ENCODE assay signal across 26 mouse cellular contexts in genomic region chr10:86380626-86381025, GRCm38 (mm10).
A peak's percentile ranks its signal among the peaks of the same experiment; 100 is the strongest.
DNase-seq lines count a peak whose midpoint lies in the region; ATAC-seq and TF ChIP-seq lines count a peak whose summit lies in the region.
"Had no signal": no experiment of that assay in that cellular context is flagged by ENCODE, and none has a peak within 500 bp of the region (broad histone marks: within the 10 kb centered on the region; RNA-seq: fewer than 3 reads in every experiment).

No protein-coding gene starts in this region.

- intact Hi-C loops in heart, adult 2 months (cut with DNase I), result no loop called here

- no peak for TF ChIP-seq EP300 in heart, adult 2 months (IDR thresholded peaks at IDR 0.05; ENCODE audit: insufficient read depth, low read depth, low read length)

- no peak overlapping the region for H3K9ac ChIP-seq in heart, adult 2 months (ENCODE audit: low read depth, low read length)
- no peak overlapping the region for H3K9ac ChIP-seq in liver, embryonic 12.5 days
- H3K9ac ChIP-seq in liver, embryonic 11.5 days (ENCODE audit: low read depth, low read length), result no peak overlapping the region
- no peak overlapping the region for H3K9ac ChIP-seq in stomach, embryonic 15.5 days
- H3K9ac ChIP-seq: hindbrain, embryonic 12.5 days; liver, embryonic 13.5 days; lung, embryonic 14.5 days; midbrain, embryonic 15.5 days; neural tube, embryonic 12.5 days had no signal

- no peaks in the 10 kb centered on the region for H3K27me3 ChIP-seq in heart, adult 2 months (ENCODE audit: control insufficient read depth, insufficient read depth, low read length)
- no peaks in the 10 kb centered on the region; the same call in none of the 2 replicates for H3K27me3 ChIP-seq in liver, embryonic 12.5 days (replicated peaks)
- no peaks in the 10 kb centered on the region for H3K27me3 ChIP-seq in liver, embryonic 11.5 days (replicated peaks; ENCODE audit: control insufficient read depth, insufficient read depth, low read length)
- H3K27me3 ChIP-seq in stomach, embryonic 15.5 days (replicated peaks), result no peaks in the 10 kb centered on the region
- H3K27me3 ChIP-seq: CH12.LX; hindbrain, embryonic 12.5 days; midbrain, embryonic 15.5 days; neural tube, embryonic 12.5 days had no signal

- TF ChIP-seq CTCF in heart, adult 2 months (IDR thresholded peaks at IDR 0.05), result no peak

- peak; percentile 71 for DNase-seq in heart, adult 11 months
- DNase-seq in heart, adult 2 months, result no peak
- no peak for DNase-seq in liver, embryonic 11.5 days (ENCODE audit: low spot score)
- DNase-seq in brain, adult 2 months (ENCODE audit: low read depth, low spot score), result peak; percentile 31
- DNase-seq in urinary bladder, postnatal 25 days (ENCODE audit: low spot score), result no peak
- DNase-seq: adrenal gland, adult 8-10 months; B cell, adult 2 months; cerebellum, adult 18-20 months; cerebellum, postnatal 14 days; gastrocnemius, postnatal 10 days; left cerebral cortex, postnatal 4 days; liver, embryonic 13.5 days; lung, embryonic 14.5 days; right cerebral cortex, postnatal 14 days; spleen, adult 18-20 months had no signal

- no peak overlapping the region for H3K4me3 ChIP-seq in heart, adult 2 months
- no peak overlapping the region for H3K4me3 ChIP-seq in liver, embryonic 12.5 days
- no peak overlapping the region for H3K4me3 ChIP-seq in liver, embryonic 11.5 days (ENCODE audit: low read depth, low read length)
- no peak overlapping the region for H3K4me3 ChIP-seq in stomach, embryonic 15.5 days (replicated peaks)
- H3K4me3 ChIP-seq: forebrain, embryonic 10.5 days; hindbrain, embryonic 12.5 days; liver, embryonic 13.5 days; megakaryocyte, embryonic 14.5 days; midbrain, embryonic 15.5 days; neural tube, embryonic 12.5 days had no signal

- H3K4me2 ChIP-seq in liver, embryonic 12.5 days, result no peak overlapping the region
- no peak overlapping the region for H3K4me2 ChIP-seq in liver, embryonic 11.5 days
- H3K4me2 ChIP-seq in stomach, embryonic 15.5 days, result no peak overlapping the region
- H3K4me2 ChIP-seq: hindbrain, embryonic 12.5 days; liver, embryonic 13.5 days; lung, embryonic 14.5 days; midbrain, embryonic 15.5 days; neural tube, embryonic 12.5 days had no signal

- no peak overlapping the region for H3K27ac ChIP-seq in heart, adult 2 months
- H3K27ac ChIP-seq in liver, embryonic 12.5 days, result no peak overlapping the region
- H3K27ac ChIP-seq in liver, embryonic 11.5 days (ENCODE audit: low read depth, low read length), result no peak overlapping the region
- H3K27ac ChIP-seq in stomach, embryonic 15.5 days, result no peak overlapping the region
- H3K27ac ChIP-seq: forebrain, embryonic 10.5 days; hindbrain, embryonic 12.5 days; kidney, postnatal 0 days; liver, embryonic 13.5 days; midbrain, embryonic 15.5 days; neural tube, embryonic 12.5 days had no signal

- H3K36me3 ChIP-seq in heart, adult 2 months (ENCODE audit: control insufficient read depth, insufficient read depth, low read length), result no peaks in the 10 kb centered on the region
- H3K36me3 ChIP-seq in liver, embryonic 12.5 days, result no peaks in the 10 kb centered on the region
- no peaks in the 10 kb centered on the region for H3K36me3 ChIP-seq in liver, embryonic 11.5 days (ENCODE audit: control insufficient read depth, insufficient read depth, low read length)
- H3K36me3 ChIP-seq in stomach, embryonic 15.5 days, result no peaks in the 10 kb centered on the region
- H3K36me3 ChIP-seq: forebrain, embryonic 10.5 days; hindbrain, embryonic 12.5 days; liver, embryonic 13.5 days; midbrain, embryonic 15.5 days; neural tube, embryonic 12.5 days had no signal

- no peak for TF ChIP-seq POLR2A in heart, adult 2 months (IDR thresholded peaks at IDR 0.05; ENCODE audit: insufficient read depth, low read depth, low read length)

- WGBS in heart, adult 2 months, result 72% methylated on average over 2 of the region's 2 CpGs
- WGBS in liver, embryonic 12.5 days (ENCODE audit: insufficient replicate concordance), result 52% methylated on average over 2 of the region's 2 CpGs
- 48% methylated on average over 2 of the region's 2 CpGs for WGBS in liver, embryonic 11.5 days
- WGBS in stomach, embryonic 15.5 days, result 46% methylated on average over 2 of the region's 2 CpGs

- ATAC-seq in liver, embryonic 12.5 days, result peak; percentile 52; the same call in 1 of the 2 replicates
- no peak for ATAC-seq in liver, embryonic 11.5 days (replicated peaks; ENCODE audit: low FRiP score)
- ATAC-seq in stomach, embryonic 15.5 days (ENCODE audit: insufficient read depth, low FRiP score, low read depth), result 0 out of 2 replicates have a peak, but pooled peaks have one; percentile 40
- ATAC-seq: forebrain, embryonic 16.5 days; inflammation-experienced regulatory T-cells, adult 6 months; midbrain, embryonic 15.5 days had no signal

- no peaks in the 10 kb centered on the region for H3K9me3 ChIP-seq in liver, embryonic 12.5 days (replicated peaks)
- H3K9me3 ChIP-seq in liver, embryonic 11.5 days (ENCODE audit: control insufficient read depth, low read length), result no peaks in the 10 kb centered on the region
- no peaks in the 10 kb centered on the region for H3K9me3 ChIP-seq in stomach, embryonic 15.5 days
- H3K9me3 ChIP-seq: forebrain, embryonic 10.5 days; hindbrain, embryonic 12.5 days; liver, embryonic 13.5 days; megakaryocyte, embryonic 14.5 days; midbrain, embryonic 15.5 days; neural tube, embryonic 12.5 days had no signal

- no peaks in the 10 kb centered on the region for H3K79me2 ChIP-seq in heart, adult 2 months (replicated peaks; ENCODE audit: control insufficient read depth, insufficient read depth, low read length)

- no peaks in the 10 kb centered on the region for H3K4me1 ChIP-seq in heart, adult 2 months (ENCODE audit: control insufficient read depth, insufficient read depth, low read length)
- 0 out of 2 replicates have a peak, but pooled peaks cover 5% of the 10 kb centered on the region for H3K4me1 ChIP-seq in liver, embryonic 12.5 days
- no peaks in the 10 kb centered on the region for H3K4me1 ChIP-seq in liver, embryonic 11.5 days (replicated peaks; ENCODE audit: control insufficient read depth, insufficient read depth, low read length)
- H3K4me1 ChIP-seq in stomach, embryonic 15.5 days, result peaks cover 4% of the 10 kb centered on the region; the same call in 1 of the 2 replicates
- H3K4me1 ChIP-seq: liver, embryonic 13.5 days; neural tube, embryonic 12.5 days had no signal

Comparison
In these comparisons a context has a peak if more than half of its experiments do, and no peak if none do; other contexts are left out.
1. DNase-seq: peak in heart, adult 11 months (single experiment) and brain, adult 2 months (single experiment); none in heart, adult 2 months (0 of 2), liver, embryonic 11.5 days (single experiment) and urinary bladder, postnatal 25 days (single experiment).